Mouse (Mus musculus) MEL (cell line): ENCODE measurements around the gene Atp13a3. TPM values are rescaled to one million over a fixed set of nuclear protein-coding genes. Genes with fewer than 3 reads are reported as not detected.

Source experiments
- DNase-seq: peaks from one replicate; pipeline ENCODE4 v3.0.0; 2011; ENCODE audit warnings: low read depth, low spot score
- H3K27ac ChIP-seq: 2 replicates; pipeline ENCODE4 v1.5.1; 2012; ENCODE audit warnings: low read depth, mild to moderate bottlenecking, control low read depth, low read length, moderate library complexity; ENCODE audit not compliant: control insufficient read depth
- H3K27me3 ChIP-seq, 2 experiments: fragments of 150-350 bp in 1 of 2; sonication (generic) in 1 of 2; 2 replicates each; pipeline ENCODE4 v1.6.1; 2012; ENCODE audit warnings: low read length in 2 of 2, mild to moderate bottlenecking in 2 of 2, improper control_type of control experiment in 1 of 2, moderate library complexity in 1 of 2; ENCODE audit not compliant: insufficient read depth in 2 of 2, control insufficient read depth in 1 of 2
- H3K36me3 ChIP-seq, 2 experiments: 2 replicates each; pipeline ENCODE4 v1.6.1; 2012 to 2014; ENCODE audit warnings: low read length in 2 of 2, improper control_type of control experiment in 1 of 2, inconsistent platforms in 1 of 2, mild to moderate bottlenecking in 1 of 2; ENCODE audit not compliant: insufficient read depth in 2 of 2, control insufficient read depth in 1 of 2
- H3K4me1 ChIP-seq, 2 experiments: fragments of 150-350 bp in 1 of 2; sonication (generic) in 1 of 2; 2 replicates each; pipeline ENCODE4 v1.6.1; 2012; ENCODE audit warnings: low read length in 2 of 2, improper control_type of control experiment in 1 of 2, mild to moderate bottlenecking in 1 of 2; ENCODE audit not compliant: insufficient read depth in 2 of 2, control insufficient read depth in 1 of 2
- H3K4me3 ChIP-seq, 2 experiments: fragments of 150-350 bp in 1 of 2; sonication (generic) in 1 of 2; 2 replicates each; pipeline ENCODE4 v1.5.1; 2012; ENCODE audit warnings: low read depth in 2 of 2, low read length in 2 of 2, mild to moderate bottlenecking in 2 of 2, moderate library complexity in 2 of 2, control low read depth in 1 of 2, improper control_type of control experiment in 1 of 2; ENCODE audit not compliant: control insufficient read depth in 1 of 2, insufficient read depth in 1 of 2
- H3K79me2 ChIP-seq: 2 replicates; pipeline ENCODE4 v1.6.1; 2012; ENCODE audit warnings: mild to moderate bottlenecking, low read length, moderate library complexity; ENCODE audit not compliant: control insufficient read depth, poor library complexity, insufficient read depth
- H3K9ac ChIP-seq: 2 replicates; pipeline ENCODE4 v1.6.1; 2012; ENCODE audit warnings: low read depth, mild to moderate bottlenecking, control low read depth, low read length, moderate library complexity; ENCODE audit not compliant: control insufficient read depth, poor library complexity, severe bottlenecking
- H3K9me3 ChIP-seq: fragments of 150-350 bp; sonication (generic); replicated peaks from 2 replicates; pipeline ENCODE4 v1.6.1; 2012; ENCODE audit warnings: mild to moderate bottlenecking, low read length, improper control_type of control experiment, moderate library complexity; ENCODE audit not compliant: insufficient read depth
- BHLHE40 ChIP-seq: IDR thresholded peaks from 2 replicates; pipeline ENCODE4 v1.6.1; 2012; ENCODE audit warnings: low read depth, mild to moderate bottlenecking, inconsistent platforms, low read length, improper control_type of control experiment, borderline replicate concordance
- E2F4 ChIP-seq: IDR thresholded peaks from 2 replicates; pipeline ENCODE4 v1.6.1; 2011; ENCODE audit warnings: low read depth, low read length, improper control_type of control experiment, borderline replicate concordance
- GABPA ChIP-seq: IDR thresholded peaks from 2 replicates; pipeline ENCODE4 v1.6.1; 2012; ENCODE audit warnings: low read depth, mild to moderate bottlenecking, inconsistent platforms, low read length, improper control_type of control experiment, moderate library complexity
- GATA1 ChIP-seq: IDR thresholded peaks from 2 replicates; pipeline ENCODE4 v1.6.1; 2011; ENCODE audit warnings: low read depth, low read length, improper control_type of control experiment
- HCFC1 ChIP-seq: IDR thresholded peaks from 2 replicates; pipeline ENCODE4 v1.6.1; 2012; ENCODE audit warnings: low read depth, mild to moderate bottlenecking, inconsistent platforms, low read length, improper control_type of control experiment, moderate library complexity
- KAT2A ChIP-seq: conservative IDR thresholded peaks from 2 replicates; pipeline ENCODE4 v1.6.1; 2012; ENCODE audit warnings: low read depth, low read length, improper control_type of control experiment, inconsistent platforms
- MAX ChIP-seq: IDR thresholded peaks from 2 replicates; pipeline ENCODE4 v1.6.1; 2011; ENCODE audit warnings: low read length, improper control_type of control experiment
- MXI1 ChIP-seq: IDR thresholded peaks from 2 replicates; pipeline ENCODE4 v1.6.1; 2011; ENCODE audit warnings: mild to moderate bottlenecking, low read depth, low read length, improper control_type of control experiment
- POLR2A ChIP-seq, 2 experiments: IDR thresholded peaks; 2 replicates each; pipeline ENCODE4 v1.6.1; 2011 to 2012; ENCODE audit warnings: low read length in 2 of 2, mild to moderate bottlenecking in 2 of 2, control low read depth in 1 of 2, improper control_type of control experiment in 1 of 2, low read depth in 1 of 2, moderate library complexity in 1 of 2; ENCODE audit not compliant: control insufficient read depth in 1 of 2, insufficient read depth in 1 of 2, poor library complexity in 1 of 2
- POLR2AphosphoS2 ChIP-seq: IDR thresholded peaks from 2 replicates; pipeline ENCODE4 v1.6.1; 2011; ENCODE audit warnings: low read length, improper control_type of control experiment
- RCOR1 ChIP-seq: IDR thresholded peaks from 2 replicates; pipeline ENCODE4 v1.6.1; 2012; ENCODE audit warnings: low read depth, mild to moderate bottlenecking, inconsistent platforms, low read length, improper control_type of control experiment
- SIN3A ChIP-seq: IDR thresholded peaks from 2 replicates; pipeline ENCODE4 v1.6.1; 2012; ENCODE audit warnings: low read length, improper control_type of control experiment, inconsistent platforms
- TAL1 ChIP-seq: IDR thresholded peaks from 2 replicates; pipeline ENCODE4 v1.6.1; 2012; ENCODE audit warnings: mild to moderate bottlenecking, inconsistent platforms, low read length, moderate library complexity, mixed read lengths
- TBP ChIP-seq: IDR thresholded peaks from 2 replicates; pipeline ENCODE4 v1.8.0; 2011; ENCODE audit warnings: low read depth, low read length, improper control_type of control experiment
- TCF12 ChIP-seq: IDR thresholded peaks from 2 replicates; pipeline ENCODE4 v1.6.1; 2014; ENCODE audit warnings: low read depth, mild to moderate bottlenecking, inconsistent platforms, low read length, improper control_type of control experiment, moderate library complexity
- UBTF ChIP-seq: IDR thresholded peaks from 2 replicates; pipeline ENCODE4 v1.6.1; 2012; ENCODE audit warnings: low read depth, mild to moderate bottlenecking, inconsistent platforms, low read length, improper control_type of control experiment, moderate library complexity, borderline replicate concordance; ENCODE audit not compliant: insufficient read depth
- USF1 ChIP-seq: IDR thresholded peaks from 2 replicates; pipeline ENCODE4 v1.6.1; 2014; ENCODE audit warnings: low read depth, mild to moderate bottlenecking, inconsistent platforms, low read length, improper control_type of control experiment, moderate library complexity
- polyA plus RNA-seq, 2 experiments: library from polyadenylated mRNA; stranded (reverse) in 1 of 2; unstranded in 1 of 2; fragments of >175 nt in 1 of 2; fragments of >200 nt in 1 of 2; gene quantifications; 2 replicates each; pipeline versions ENCODE4 v1.2.1 to v1.2.4; 2012; ENCODE audit warnings: low replicate concordance in 2 of 2, low read depth in 1 of 2; ENCODE audit not compliant: insufficient read length in 2 of 2, insufficient read depth in 1 of 2, missing spikeins in 1 of 2
- total RNA-seq: library from RNA; depleted of rRNA; stranded (reverse); fragments of 300-350 nt; gene quantifications from 2 replicates; pipeline ENCODE4 v1.2.3, GENCODE M21; 2012

Atp13a3 gene
- total and polyA plus RNA-seq, 3 experiments = 93.3 to 120 (median 117) TPM

- no peaks in the 10 kb centered on the region for H3K9me3 ChIP-seq
- no peak for TF ChIP-seq UBTF
- no peak for TF ChIP-seq BHLHE40
- no peak for TF ChIP-seq GATA1
- no peak for TF ChIP-seq POLR2A (IDR thresholded peaks at IDR 0.05; ENCODE audit: control insufficient read depth in 1 of 2, insufficient read depth in 1 of 2, low read depth in 1 of 2, low read length in 2 of 2, poor library complexity in 1 of 2)
- TF ChIP-seq RCOR1 = no peak
- TF ChIP-seq USF1 = no peak
- TF ChIP-seq POLR2AphosphoS2 = no peak
- no peak for TF ChIP-seq TAL1
- no peak for TF ChIP-seq SIN3A
- TF ChIP-seq E2F4 = no peak
- no peak for TF ChIP-seq TCF12
- no peak for TF ChIP-seq MAX
- no peak overlapping the region for H3K4me3 ChIP-seq
- no peaks in the 10 kb centered on the region for H3K79me2 ChIP-seq
- no peak overlapping the region for H3K9ac ChIP-seq
- H3K27me3 ChIP-seq = peaks cover 2% of the 10 kb centered on the region in 2 experiments; a peak in 3 of 4 replicates
- H3K27ac ChIP-seq = no peak overlapping the region
- no peaks in the 10 kb centered on the region for H3K36me3 ChIP-seq
- DNase-seq = no peak
- H3K4me1 ChIP-seq = no peaks in the 10 kb centered on the region
Measured at GRCm38 (mm10) chr16:30296601-30297275, 109.0 kb downstream of the Atp13a3 start.

GRCm38 (mm10) chr16:30295106-30295505 is 110.7 kb downstream of the Atp13a3 start:
- H3K27ac ChIP-seq = no peak overlapping the region
- H3K79me2 ChIP-seq = no peaks in the 10 kb centered on the region
- no peak overlapping the region for H3K9ac ChIP-seq
- H3K4me3 ChIP-seq = no peak overlapping the region
- no peaks in the 10 kb centered on the region for H3K36me3 ChIP-seq
- TF ChIP-seq TBP (no peak), HCFC1 (no peak), KAT2A (no peak)
- H3K4me1 ChIP-seq = no peaks in the 10 kb centered on the region
- peaks cover 2% of the 10 kb centered on the region in 2 experiments; a peak in 1 of 4 replicates for H3K27me3 ChIP-seq
- no peak for DNase-seq
- no peaks in the 10 kb centered on the region for H3K9me3 ChIP-seq

- H3K4me1 ChIP-seq = no peaks in the 10 kb centered on the region
- no peak for DNase-seq
- no peak overlapping the region for H3K4me3 ChIP-seq
- no peak for TF ChIP-seq GABPA
- no peak for TF ChIP-seq MXI1
- no peak overlapping the region for H3K9ac ChIP-seq
- no peaks in the 10 kb centered on the region for H3K9me3 ChIP-seq
- peaks cover 3 to 20% of the 10 kb centered on the region in 2 experiments; a peak in 3 of 4 replicates for H3K27me3 ChIP-seq
- no peaks in the 10 kb centered on the region for H3K79me2 ChIP-seq
- no peaks in the 10 kb centered on the region for H3K36me3 ChIP-seq
- H3K27ac ChIP-seq = no peak overlapping the region
Measured at GRCm38 (mm10) chr16:30290436-30290835, 115.3 kb downstream of the Atp13a3 start.
